Mouse (Mus musculus) intestine, embryonic 16.5 days (tissue): ENCODE measurements around the gene Zfp994. TPM values are rescaled to one million over a fixed set of nuclear protein-coding genes. Genes with fewer than 3 reads are reported as not detected.
"Not testable (repeated sequence)": the region's sequence is repeated elsewhere in the genome, so short reads cannot be mapped to it uniquely, and the experiment has no call there.

Experiments
- ATAC-seq: fragments of 200-750 bp; cut with Nextera tagmentation; 2 replicates; pipeline ENCODE4 v1.8.0; 2017; ENCODE audit warnings: moderate TSS enrichment, moderate library complexity
- H3K27ac ChIP-seq: fragments of 300-500 bp; sonication (generic); 2 replicates; pipeline ENCODE4 v1.5.1; 2014; ENCODE audit warnings: mild to moderate bottlenecking, low read length
- H3K27me3 ChIP-seq: fragments of 300-500 bp; sonication (generic); replicated peaks from 2 replicates; pipeline ENCODE4 v1.6.1; 2014; ENCODE audit warnings: low read length, control low read depth, mixed read lengths; ENCODE audit not compliant: control insufficient read depth, insufficient read depth
- H3K36me3 ChIP-seq: fragments of 300-500 bp; sonication (generic); 2 replicates; pipeline ENCODE4 v1.6.1; 2014; ENCODE audit warnings: low read length, control low read depth; ENCODE audit not compliant: control insufficient read depth, insufficient read depth
- H3K4me1 ChIP-seq: fragments of 300-500 bp; sonication (generic); 2 replicates; pipeline ENCODE4 v1.6.1; 2014; ENCODE audit warnings: low read length, control low read depth, mixed read lengths; ENCODE audit not compliant: control insufficient read depth, insufficient read depth
- H3K4me2 ChIP-seq: fragments of 300-500 bp; sonication (generic); 2 replicates; pipeline ENCODE4 v1.6.1; 2014; ENCODE audit warnings: low read depth, low read length, control low read depth
- H3K4me3 ChIP-seq: fragments of 300-500 bp; sonication (generic); 2 replicates; pipeline ENCODE4 v1.5.1; 2014; ENCODE audit warnings: mild to moderate bottlenecking, low read length
- H3K9ac ChIP-seq: fragments of 300-500 bp; sonication (generic); 2 replicates; pipeline ENCODE4 v1.6.1; 2014; ENCODE audit warnings: low read depth, low read length
- H3K9me3 ChIP-seq: fragments of 300-500 bp; sonication (generic); 2 replicates; pipeline ENCODE4 v1.6.1; 2016; ENCODE audit warnings: low read length, control low read depth; ENCODE audit not compliant: control insufficient read depth
- WGBS: fragments of 180-500 bp; shearing (Covaris S2); extraction: QIAGEN DNeasy Blood & Tissue Kit; methylation state at CpG from one replicate; pipeline ENCODE4 v1.1.7; 2014; 5-methylcytosine and 5-hydroxymethylcytosine counted together
- polyA plus RNA-seq: library from polyadenylated mRNA; unstranded; fragments of >200 nt; fragmentation: Nextera tagmentation; extraction: Ambion mirVana; gene quantifications from 2 replicates; pipeline ENCODE4 v1.2.1, GENCODE M21; 2015

Zfp994 gene
- 2.8 and 2.9 TPM in 2 replicates for polyA plus RNA-seq

GRCm38 (mm10) chr17:22225422-22226012 lies at the start of gene Zfp994:
Gene Zfp994 (minus strand): TSS chr17:22225616.
- Histone ChIP-seq H3K4me2 (peak within 1 kb of the TSS; percentile 52), H3K9ac (peak within 1 kb of the TSS; percentile 75), H3K27ac (peak within 1 kb of the TSS; percentile 77), H3K4me3 (peak within 1 kb of the TSS; percentile 60)
- ATAC-seq: peak; percentile 100
- H3K9me3 ChIP-seq, H3K4me1 ChIP-seq, H3K36me3 ChIP-seq, H3K27me3 ChIP-seq: not testable (repeated sequence)
- under 1% methylated on average over 23 of the region's 23 CpGs for WGBS

- not testable (repeated sequence) for H3K4me1 ChIP-seq, H3K27ac ChIP-seq, ATAC-seq, H3K27me3 ChIP-seq, H3K9ac ChIP-seq, H3K9me3 ChIP-seq, H3K4me2 ChIP-seq, H3K36me3 ChIP-seq, H3K4me3 ChIP-seq
- WGBS: 61% methylated on average over 17 of the region's 19 CpGs
Measured at GRCm38 (mm10) chr17:22230701-22231100, 5.3 kb upstream of the Zfp994 start.

GRCm38 (mm10) chr17:22225015-22225414 lies 401 bp downstream of the Zfp994 start:
- H3K9me3 ChIP-seq, H3K27me3 ChIP-seq, H3K4me1 ChIP-seq, H3K27ac ChIP-seq, H3K36me3 ChIP-seq: not testable (repeated sequence)
- H3K9ac ChIP-seq: peak overlapping the region; percentile 75
- H3K4me3 ChIP-seq: peak overlapping the region; percentile 60
- WGBS: 0% methylated on average over 3 of the region's 3 CpGs
- peak overlapping the region; percentile 27; the same call in 1 of the 2 replicates for H3K4me2 ChIP-seq
- ATAC-seq: peak; percentile 83

- under 1% methylated on average over 16 of the region's 16 CpGs for WGBS
Measured at GRCm38 (mm10) chr17:22165722-22166294, 59.6 kb downstream of the Zfp994 start, which contains the start of gene Zfp947. Gene Zfp947 (minus strand): TSS chr17:22166190.

GRCm38 (mm10) chr17:22165304-22165703 lies 60.1 kb downstream of the Zfp994 start:
- WGBS: 10% methylated on average over 3 of the region's 3 CpGs
- H3K4me1 ChIP-seq, H3K27me3 ChIP-seq, H3K9me3 ChIP-seq, H3K36me3 ChIP-seq: not testable (repeated sequence)
- H3K4me2 ChIP-seq: peak overlapping the region; percentile 52
- peak; percentile 76 for ATAC-seq
- peak overlapping the region; percentile 76 for H3K9ac ChIP-seq
- peak overlapping the region; percentile 85; the same call in 1 of the 2 replicates for H3K27ac ChIP-seq
- H3K4me3 ChIP-seq: peak overlapping the region; percentile 66

More at GRCm38 (mm10) chr17:22165722-22166294, 59.6 kb downstream of the Zfp994 start, which contains the start of gene Zfp947:
- ATAC-seq: peak; percentile 98
- H3K27me3 ChIP-seq, H3K4me1 ChIP-seq, H3K36me3 ChIP-seq, H3K9me3 ChIP-seq: not testable (repeated sequence)
- Histone ChIP-seq H3K4me2 (peak within 1 kb of the TSS; percentile 52), H3K27ac (peak within 1 kb of the TSS; percentile 85), H3K9ac (peak within 1 kb of the TSS; percentile 76), H3K4me3 (peak within 1 kb of the TSS; percentile 66)

- H3K36me3 ChIP-seq, ATAC-seq, H3K9me3 ChIP-seq, H3K4me2 ChIP-seq, H3K9ac ChIP-seq, H3K27ac ChIP-seq, H3K4me3 ChIP-seq, H3K27me3 ChIP-seq, H3K4me1 ChIP-seq: not testable (repeated sequence)
- WGBS: 76% methylated on average over 2 of the region's 4 CpGs
Measured at GRCm38 (mm10) chr17:22153951-22154350, 71.5 kb downstream of the Zfp994 start.

Other genes with a start within 250 kb of the Zfp994 start
- gene Zfp947, start 59.4 kb downstream of the Zfp994 start, polyA plus RNA-seq: 2.5 and 2.9 TPM in 2 replicates
- 9.2 and 9.6 TPM in 2 replicates for gene CT030661.1, start 89.2 kb upstream of the Zfp994 start, polyA plus RNA-seq
- 11.0 and 11.1 TPM in 2 replicates for gene Zfp944, start 135.8 kb upstream of the Zfp994 start, polyA plus RNA-seq
- gene Zfp758, start 135.8 kb upstream of the Zfp994 start, polyA plus RNA-seq: 7.5 and 7.8 TPM in 2 replicates
- gene Zfp946, start 198.6 kb upstream of the Zfp994 start, polyA plus RNA-seq: 13.3 and 15.1 TPM in 2 replicates